Mouse (Mus musculus): ENCODE data around the gene Enpp1.

Gene Enpp1

DNA sequence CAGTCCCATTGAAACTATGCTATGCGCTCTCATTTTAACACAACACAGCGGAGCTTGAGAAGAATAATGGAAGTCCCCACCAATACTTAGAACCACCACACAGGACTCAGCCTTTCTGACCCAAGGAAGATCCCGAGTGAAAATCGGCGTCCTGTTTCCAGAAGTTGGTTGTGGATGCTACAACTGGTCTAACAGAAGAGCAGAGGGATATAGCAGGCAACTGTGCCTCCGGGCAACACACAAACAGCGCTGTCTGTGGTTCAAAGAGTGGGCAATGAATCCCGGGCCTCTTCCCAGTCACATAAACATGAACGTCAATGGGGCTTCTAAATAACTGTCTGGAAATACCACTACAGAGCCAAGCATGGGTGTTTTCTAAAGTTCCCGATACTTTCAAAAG lies 888 bp downstream of the Enpp1 start:
- no peak for DNase-seq (ENCODE audit: low spot score in 2 of 2)

DNA sequence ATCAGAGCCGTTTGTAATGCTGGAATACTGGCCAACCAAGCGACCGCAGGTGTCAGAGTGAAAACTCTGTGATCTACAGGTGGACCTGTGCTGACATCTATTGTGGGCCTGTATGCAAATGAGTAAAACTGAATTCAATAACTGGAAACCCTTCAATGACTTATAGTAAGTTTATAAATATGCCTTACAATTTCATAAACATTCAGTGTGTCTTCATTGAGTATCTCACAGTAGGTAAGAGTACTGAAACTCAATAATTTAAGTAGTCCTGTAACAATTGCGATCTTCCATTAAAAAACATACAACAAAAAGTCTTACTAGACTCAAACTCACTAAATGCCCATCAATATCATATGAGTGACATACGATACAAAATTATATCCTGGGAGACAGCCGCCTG lies 1.6 kb downstream of the Enpp1 start:
- DNase-seq (ENCODE audit: low spot score in 2 of 2), result no peak

DNA sequence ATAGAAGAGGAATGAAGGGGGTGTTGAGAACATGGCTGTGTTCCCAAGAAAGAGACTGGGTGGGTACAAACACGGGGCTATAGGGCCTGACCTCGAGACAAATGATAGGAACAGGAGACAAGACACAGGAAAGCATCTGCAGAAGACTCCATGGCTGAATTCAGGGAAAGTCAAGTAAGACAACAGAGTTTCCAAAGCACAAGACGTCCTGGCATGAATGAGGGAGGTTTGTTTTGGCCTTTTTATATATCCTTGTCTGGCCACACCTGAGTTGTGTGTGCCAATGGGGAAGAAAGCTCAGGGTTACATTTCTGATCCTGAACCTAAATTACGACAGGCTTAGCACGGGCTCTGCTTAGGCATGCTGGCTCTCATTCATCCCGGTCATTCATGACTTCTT lies 4.2 kb downstream of the Enpp1 start:
- no peak for DNase-seq (ENCODE audit: low spot score in 2 of 2)

DNA sequence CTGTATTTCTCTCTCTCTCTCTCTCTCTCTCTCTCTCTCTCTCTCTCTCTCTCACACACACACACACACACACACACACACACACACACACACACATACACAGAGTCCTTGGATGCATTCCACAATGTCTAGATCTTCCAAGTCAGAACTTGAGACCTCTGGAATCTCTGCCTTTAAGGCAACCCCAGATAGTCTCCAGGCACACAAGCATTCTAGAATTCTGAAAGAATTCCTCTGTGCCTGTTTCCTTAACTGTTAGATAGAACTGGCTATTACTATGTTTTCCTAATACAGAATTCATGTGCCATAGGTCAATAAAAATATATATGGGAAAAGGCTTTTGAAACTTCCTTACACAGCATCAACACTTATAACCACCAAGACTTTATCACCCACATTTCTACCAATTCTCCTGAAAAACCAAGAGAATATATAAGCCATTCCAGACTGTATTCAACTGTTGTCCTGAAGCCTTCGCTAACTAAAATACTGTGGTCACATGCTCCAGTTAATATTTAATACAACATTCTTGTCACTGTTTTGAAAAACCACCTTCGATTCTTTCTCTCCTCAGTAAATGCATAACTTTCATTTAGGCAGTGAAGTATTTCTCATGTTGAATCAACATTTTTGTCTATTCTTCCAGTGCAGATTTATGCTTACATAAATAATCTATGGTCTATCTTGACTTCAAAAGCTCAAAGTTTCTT lies 5.4 kb downstream of the Enpp1 start:
- DNase-seq (ENCODE audit: low spot score in 2 of 2), result no peak

- DNase-seq (ENCODE audit: low spot score in 2 of 2), result no peak
Observed at GRCm38 (mm10) chr10:24702698-24703097, 9.3 kb downstream of the Enpp1 start.

GRCm38 (mm10) chr10:24698131-24698775 lies 13.7 kb downstream of the Enpp1 start:
- DNase-seq (ENCODE audit: low spot score in 2 of 2), result no peak

DNA sequence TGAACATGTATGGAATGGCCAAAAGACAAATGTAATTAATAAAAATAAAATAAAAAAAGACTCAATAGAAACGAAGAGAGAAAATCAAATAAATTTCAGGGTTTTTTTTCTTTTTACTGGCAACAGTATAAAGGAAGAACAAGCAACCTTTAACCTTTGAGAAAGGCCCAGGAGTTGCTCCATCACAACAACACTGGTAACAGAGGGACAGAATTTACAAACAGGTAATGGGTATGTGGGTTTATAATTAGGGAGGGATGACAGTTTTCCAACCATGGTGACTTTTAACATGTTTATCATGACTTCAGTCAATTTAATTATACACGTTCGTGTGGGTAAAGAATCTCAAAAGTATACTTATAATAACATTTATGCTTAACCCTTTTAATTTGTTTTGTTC lies 15.2 kb downstream of the Enpp1 start:
- DNase-seq (ENCODE audit: low spot score in 2 of 2), result no peak

DNA sequence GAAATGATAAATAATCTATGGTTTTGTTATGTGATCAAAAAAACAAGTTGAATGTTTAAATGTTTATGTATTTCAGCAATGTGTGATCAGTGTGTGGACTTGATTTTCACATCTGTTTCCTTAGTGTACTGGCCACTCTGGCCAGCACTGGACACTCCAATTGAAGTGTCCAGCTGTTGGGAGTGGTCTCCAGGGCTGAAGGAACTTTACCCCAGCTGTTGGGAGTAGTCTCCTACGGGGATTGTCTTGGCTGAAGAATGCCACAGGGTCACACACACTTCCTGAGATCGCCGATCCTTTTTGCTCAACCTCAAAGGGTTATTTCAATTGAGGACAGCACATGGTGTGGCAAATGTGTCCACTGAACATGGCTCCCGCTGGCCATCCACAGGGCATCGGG lies 16.2 kb downstream of the Enpp1 start:
- no peak for DNase-seq (ENCODE audit: low spot score in 2 of 2)

- no peak for DNase-seq (ENCODE audit: low spot score in 2 of 2)
Observed at GRCm38 (mm10) chr10:24682518-24683104, 29.3 kb downstream of the Enpp1 start.

DNA sequence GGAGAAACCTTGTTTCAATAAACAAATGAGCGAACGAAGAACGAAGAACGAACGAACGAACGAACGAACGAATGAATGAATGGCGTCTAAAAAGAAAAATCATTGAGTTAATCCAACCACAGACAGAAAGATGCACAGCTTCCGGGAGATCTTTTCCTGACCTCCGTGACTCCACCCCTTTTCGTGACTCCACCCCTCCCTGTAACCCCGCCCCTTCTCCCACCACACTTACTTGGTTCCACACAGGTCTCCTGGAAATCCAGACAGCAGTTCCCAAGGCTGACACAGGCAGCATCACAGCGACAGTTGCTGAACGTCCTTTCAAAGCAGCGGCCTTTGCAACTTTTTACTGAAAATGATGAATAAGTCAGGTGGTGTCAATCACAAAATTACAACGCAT lies 34.3 kb downstream of the Enpp1 start:
- no peak for DNase-seq (ENCODE audit: low spot score in 2 of 2)

DNA sequence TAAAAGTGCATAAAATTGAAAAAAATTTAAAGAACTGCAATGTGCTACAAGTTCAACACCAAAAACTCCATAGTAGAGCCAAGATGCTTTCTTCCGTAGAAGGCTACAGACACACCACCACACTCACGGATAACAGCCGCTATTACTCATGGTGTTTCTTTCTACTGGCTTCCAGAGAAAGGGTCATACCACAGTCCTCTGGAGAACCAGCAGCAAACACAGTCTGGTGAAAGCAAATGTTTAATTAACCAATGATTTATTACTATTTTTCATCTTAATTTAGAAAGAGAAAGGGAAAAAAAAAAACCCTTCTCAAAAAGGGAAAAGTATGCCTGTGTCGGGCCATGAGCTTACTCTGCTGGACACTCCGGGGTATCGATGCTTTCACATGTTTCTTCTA lies 37.7 kb downstream of the Enpp1 start:
- DNase-seq (ENCODE audit: low spot score in 2 of 2), result no peak

DNA sequence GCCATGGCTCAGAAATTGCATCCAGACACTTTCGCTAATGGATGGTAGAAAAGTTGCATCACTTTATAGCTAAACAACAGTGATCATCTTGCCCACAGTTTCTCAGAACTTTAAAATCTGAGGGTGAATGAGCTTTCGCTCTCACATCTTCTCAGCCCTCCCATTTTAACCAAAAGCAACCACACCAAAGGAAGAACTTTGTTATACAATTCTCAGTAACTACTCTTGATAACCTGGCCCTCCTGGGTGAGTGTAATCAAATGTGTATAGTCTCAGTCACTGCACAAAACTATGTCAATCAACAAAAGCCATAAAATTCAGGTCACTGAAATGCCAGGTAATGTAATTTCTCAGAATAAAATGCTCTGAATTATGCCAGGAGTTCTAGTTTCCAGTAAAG lies 39.0 kb downstream of the Enpp1 start:
- DNase-seq (ENCODE audit: low spot score in 2 of 2), result no peak

GRCm38 (mm10) chr10:24670548-24670947 lies 41.4 kb downstream of the Enpp1 start:
- DNase-seq (ENCODE audit: low spot score in 2 of 2), result no peak

DNA sequence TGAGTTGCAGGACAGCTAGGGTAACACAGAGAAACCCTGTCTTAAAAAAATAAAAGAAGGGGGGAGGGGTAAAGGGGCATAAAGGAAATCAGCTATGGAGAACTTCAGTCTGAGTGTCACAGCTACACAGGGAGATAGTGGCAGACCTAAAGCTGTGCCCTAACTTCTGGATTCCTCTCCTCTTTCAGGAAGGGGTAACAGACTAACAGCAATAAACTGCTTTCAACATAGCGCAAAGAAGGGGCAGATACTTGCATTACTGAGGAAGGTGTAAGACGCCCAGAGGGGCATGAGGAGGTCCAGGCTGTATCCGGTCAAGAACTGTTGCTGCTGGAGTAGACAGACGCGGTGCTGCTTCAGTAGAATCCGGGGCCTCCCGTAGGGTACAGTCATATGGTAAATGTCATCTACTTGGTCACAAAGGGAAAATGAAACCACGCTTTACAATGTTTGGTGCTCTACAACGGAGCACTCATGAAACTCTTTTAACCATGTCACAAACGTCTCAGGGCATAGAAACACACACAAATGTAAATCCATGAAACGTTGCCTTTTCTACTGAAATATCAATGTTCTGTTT lies 60.9 kb downstream of the Enpp1 start:
- DNase-seq (ENCODE audit: low spot score in 2 of 2), result no peak

- no peak for DNase-seq (ENCODE audit: low spot score in 2 of 2)
Observed at GRCm38 (mm10) chr10:24647996-24648738, 63.8 kb downstream of the Enpp1 start.

DNA sequence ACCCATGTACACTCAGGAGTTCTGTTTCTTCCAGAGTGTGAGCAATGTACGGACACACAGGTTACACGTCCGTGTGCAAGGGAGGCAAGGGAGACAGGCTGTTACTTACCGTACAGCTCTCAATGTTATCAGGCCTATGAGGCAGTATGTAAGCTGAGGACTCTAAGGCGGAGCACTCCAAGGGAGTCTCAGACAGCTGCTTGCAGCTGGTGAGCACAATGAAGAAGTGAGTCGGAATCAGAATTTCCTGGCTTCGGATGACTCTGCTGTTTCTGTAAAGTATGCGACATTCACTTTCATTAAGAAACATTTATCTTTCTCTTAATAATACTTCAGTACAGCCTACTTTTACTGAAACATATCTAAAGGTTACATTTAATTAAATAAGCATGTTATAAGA lies 66.8 kb downstream of the Enpp1 start:
- no peak for DNase-seq (ENCODE audit: low spot score in 2 of 2)

DNA sequence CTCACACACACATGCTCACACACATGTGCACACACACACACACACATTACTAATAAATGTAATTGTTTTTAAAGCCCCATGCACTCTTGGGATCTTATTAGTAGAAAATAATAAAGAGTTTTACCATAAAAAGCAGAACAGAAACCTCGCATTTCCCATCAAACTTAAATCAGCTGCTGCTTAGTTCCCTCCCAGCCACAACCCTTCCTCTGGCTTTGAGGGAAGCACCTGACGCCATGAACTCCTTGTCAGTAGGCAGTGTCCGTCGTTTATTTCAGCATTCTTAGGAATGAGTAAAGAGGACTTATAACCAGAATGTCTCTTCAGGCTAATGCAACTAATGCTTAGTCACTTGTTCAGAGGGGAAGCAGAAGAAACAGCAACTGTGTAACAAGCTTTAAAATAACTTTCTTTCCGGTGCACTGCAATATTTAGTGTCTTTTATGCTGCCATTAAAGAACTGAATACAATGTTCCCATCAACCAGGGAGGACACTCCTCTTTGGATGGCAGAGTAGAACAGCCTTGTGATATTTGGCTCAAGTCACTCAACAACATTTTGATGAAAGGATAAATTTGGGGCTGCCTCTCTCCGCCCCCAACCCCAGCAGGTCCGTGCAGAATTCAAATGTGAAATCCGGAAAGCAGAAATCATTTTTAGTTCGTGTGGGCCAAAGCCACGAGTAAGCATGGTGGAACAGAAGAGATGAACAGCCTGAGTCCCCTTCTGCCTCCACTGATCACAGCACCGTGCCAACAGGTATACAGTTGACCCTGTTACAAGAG lies 69.0 kb downstream of the Enpp1 start:
- no peak for DNase-seq (ENCODE audit: low spot score in 2 of 2)

DNA sequence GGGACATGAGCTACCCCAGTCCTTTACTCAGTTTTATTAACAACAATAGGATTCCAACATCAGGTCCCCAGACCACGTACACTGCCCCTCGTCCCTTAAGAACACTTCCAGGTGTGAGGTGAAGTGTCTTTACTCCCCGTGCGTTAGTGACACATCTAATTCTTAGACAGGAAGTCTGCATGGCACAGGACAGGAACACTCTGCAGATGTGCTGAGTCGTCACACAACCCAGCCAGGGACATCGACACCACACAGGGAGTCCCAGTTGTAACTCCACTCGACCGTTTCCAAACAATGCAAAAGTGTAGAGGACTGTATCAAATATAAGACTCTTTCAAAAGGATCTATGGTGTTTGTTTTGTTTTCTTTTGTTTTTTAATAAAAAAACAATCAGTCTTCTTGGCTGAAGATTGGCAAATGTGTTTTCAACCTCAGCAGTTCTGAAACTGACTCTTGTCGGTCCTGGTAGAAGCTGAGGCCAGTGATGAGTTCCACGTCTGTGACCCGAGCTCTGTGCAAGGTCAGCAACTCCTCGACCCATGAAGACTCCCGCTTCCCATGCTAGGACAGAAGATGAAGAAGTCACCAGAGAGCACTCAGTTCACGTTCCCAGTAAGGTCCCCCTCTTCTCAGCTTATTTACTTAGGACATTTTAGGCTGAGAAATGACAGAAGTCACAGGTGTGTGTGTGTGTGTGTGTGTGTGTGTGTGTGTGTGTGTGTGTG lies 70.4 kb downstream of the Enpp1 start:
- DNase-seq (ENCODE audit: low spot score in 2 of 2), result no peak

DNA sequence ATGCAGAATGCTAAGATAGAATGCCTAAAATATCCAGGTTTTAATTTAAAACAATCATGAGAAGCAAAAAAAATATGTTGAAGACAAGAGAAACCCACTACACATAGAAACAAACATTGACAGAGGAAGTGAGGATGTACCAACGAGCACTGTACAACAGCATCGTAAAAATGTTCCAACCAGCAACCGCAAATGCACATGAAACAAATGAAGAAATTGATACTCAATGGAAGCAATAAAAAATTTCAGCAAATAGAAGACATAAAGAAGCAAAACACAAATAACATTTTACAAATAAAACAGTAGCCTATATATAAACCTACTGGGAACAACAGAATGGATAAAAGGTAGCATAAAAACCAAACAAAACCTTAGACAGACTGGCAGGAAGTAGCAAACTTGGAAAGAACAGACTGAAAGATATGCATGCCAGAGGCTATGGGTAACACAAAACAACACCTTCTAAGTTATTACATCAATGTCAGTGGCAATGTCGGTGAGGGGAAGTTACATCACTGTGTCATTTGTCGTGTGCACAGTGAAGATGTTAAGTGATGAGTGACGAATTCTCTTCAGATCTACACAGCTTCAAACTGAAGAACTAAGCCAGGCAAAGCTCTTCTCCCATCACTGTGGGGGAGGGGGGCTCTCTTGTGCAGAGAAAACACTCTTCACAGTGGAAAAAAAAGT lies 71.6 kb downstream of the Enpp1 start:
- DNase-seq (ENCODE audit: low spot score in 2 of 2), result no peak

- no peak for DNase-seq (ENCODE audit: low spot score in 2 of 2)
Observed at GRCm38 (mm10) chr10:24639596-24639995, 72.4 kb downstream of the Enpp1 start.

All from spleen, postnatal 36 days (tissue).